Mouse (Mus musculus): ENCODE measurements around the gene Klhl42.

Klhl42 gene

GRCm38 (mm10) chr6:147151839-147152238, 60.7 kb downstream of the Klhl42 start:
- no peak for DNase-seq

GRCm38 (mm10) chr6:147155085-147155484, 63.9 kb downstream of the Klhl42 start:
- DNase-seq = no peak

DNA sequence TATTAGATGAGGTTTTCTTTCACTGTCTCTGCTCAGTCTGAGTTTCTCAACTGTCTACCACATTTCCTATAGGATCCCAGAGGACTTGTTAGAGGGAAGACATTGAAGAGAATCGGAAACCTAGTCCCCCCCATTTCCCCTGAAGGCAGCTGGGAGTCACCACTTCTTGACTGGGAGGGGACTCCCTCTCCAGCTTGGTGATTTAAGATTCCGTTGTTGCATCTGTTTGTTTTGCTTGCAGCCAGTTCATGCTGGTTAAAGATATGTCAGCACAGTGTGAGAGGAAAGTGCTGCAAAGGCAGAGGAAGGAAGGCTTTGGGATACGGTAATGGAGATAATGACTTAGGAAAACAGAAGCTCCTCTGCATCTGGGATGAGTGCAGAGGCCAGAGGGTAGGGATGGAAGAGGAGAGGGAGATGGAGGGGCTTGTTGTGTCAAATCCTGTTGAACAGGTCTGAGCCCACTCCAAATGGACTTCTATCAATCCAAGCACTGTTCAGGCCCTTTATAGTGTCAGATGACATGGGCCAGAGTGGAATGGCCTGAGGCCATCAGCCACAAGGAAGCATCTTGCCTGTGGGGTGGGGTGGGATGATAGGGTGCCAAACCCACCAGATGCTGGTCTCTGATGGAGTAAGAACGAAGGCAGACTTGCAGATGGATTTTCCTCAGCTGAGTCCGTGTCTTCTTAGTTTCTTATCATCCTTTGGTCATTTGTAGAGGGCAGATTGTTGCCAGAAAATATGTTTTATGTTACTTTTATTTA, 70.8 kb downstream of the Klhl42 start:
- no peak for DNase-seq
